Mouse (Mus musculus) adrenal gland (tissue): ENCODE measurements around the gene Ehd1.

Experiments used
- intact Hi-C: fragments of 180-260 bp; cut with DNase I; formaldehyde crosslinking; loops from one replicate; pipeline ENCODE4 v1.15.1; 2025
- long read RNA-seq, 2 experiments: library from polyadenylated mRNA; unstranded; transcript quantifications; one replicate each; pipeline ENCODE4 v2.0.0; 2020; ENCODE audit warnings: borderline replicate concordance in 1 of 2; ENCODE audit not compliant: insufficient replicate concordance in 1 of 2

Gene Ehd1
- long read RNA-seq, experiment 1, transcript Ehd1-201 (5 exons, 3,353 nt): major isoform, 23 of 26 reads
- long read RNA-seq, experiment 1, partial matches to known transcripts: 0 of 26 reads
- long read RNA-seq, experiment 1, other reads (novel, unspliced or antisense): 3 of 26 reads
- long read RNA-seq, experiment 2, transcript Ehd1-201 (5 exons, 3,353 nt): major isoform, 32 of 38 reads
- long read RNA-seq, experiment 2, partial matches to known transcripts: 1 of 38 reads
- long read RNA-seq, experiment 2, other reads (novel, unspliced or antisense): 4 of 38 reads

GRCm38 (mm10) chr19:6276426-6277421 lies at the start of gene Ehd1:
Ehd1 (plus strand) TSS chr19:6276725.
- intact Hi-C loops: loop anchor here (2.0 kb wide), 1 partner anchor 20 kb away; no protein-coding TSS in a partner anchor

DNA sequence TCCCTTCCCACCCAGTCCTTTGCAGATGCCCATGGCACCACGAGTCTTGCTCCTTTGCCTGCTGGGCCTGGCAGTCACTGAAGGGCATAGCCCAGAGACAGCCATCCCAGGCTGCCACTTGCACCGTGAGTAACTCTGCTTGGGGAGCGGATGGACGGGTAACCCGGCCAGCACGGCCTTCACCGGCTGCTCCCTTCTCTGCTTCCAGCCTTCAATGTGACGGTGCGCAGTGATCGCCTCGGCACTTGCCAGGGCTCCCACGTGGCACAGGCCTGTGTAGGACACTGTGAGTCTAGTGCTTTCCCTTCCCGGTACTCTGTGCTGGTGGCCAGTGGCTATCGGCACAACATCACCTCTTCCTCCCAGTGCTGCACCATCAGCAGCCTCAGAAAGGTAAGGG lies 49.8 kb upstream of the Ehd1 start:
- intact Hi-C loops: no loop called here

- intact Hi-C loops: no loop called here
Measured at GRCm38 (mm10) chr19:6227864-6228263, 48.7 kb upstream of the Ehd1 start.

- intact Hi-C loops: no loop called here
Measured at GRCm38 (mm10) chr19:6230411-6230810, 46.1 kb upstream of the Ehd1 start.

- intact Hi-C loops: no loop called here
Measured at GRCm38 (mm10) chr19:6231036-6231435, 45.5 kb upstream of the Ehd1 start.

DNA sequence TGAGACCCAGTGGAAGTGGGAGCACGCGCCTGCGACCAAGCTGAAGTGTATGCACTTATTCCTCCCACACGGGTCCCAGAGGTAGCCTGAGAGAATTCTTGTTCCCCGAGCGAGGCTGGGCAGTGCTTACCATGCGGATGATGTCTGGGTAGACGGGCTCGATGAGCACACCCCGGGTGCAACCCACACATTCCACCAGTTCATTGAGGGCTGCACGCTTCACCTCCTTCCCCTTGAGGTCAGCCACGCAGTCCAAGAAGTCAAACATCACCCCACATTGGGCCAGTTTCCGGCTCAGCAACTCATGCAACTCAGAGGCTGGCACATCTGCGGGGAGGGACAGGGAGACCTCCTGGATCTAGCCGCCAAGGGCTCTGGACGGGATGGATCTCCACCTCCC lies 42.9 kb upstream of the Ehd1 start:
- intact Hi-C loops: no loop called here

DNA sequence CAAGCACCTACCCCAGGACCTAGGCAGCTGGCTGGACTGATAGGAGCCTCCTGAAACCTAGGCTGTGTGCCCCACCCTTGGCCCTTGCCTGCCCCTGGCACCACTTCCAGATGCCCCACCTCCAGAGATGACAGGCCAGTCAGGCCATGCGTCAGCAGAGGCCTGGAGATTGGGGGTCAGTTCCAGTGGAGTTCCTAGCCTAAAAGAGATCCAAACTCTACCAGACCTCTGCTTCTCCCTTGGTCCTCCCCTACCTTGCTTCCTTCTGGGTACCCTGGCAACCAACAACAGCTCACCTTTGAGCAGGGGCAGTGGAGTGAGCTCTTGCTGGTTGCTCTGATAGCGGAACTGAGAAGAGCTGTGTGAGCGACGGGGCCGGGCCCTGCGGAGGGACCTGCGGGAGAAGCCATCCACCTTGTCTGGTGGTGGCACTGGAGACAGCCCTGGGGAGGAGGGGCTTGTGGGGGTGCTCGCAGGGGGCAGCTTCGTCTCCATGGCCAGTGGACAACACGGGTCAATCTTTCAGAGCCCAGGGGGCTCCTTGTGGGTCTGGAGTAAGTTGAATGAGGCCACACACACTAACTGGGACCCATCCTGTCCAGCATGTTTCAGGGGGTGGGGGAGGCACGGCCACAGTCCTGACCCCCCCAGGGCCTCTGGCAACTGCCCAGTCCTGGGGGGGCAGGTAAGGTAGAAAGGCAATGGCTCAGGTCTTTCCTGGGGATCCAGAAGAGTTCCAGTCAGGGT lies 42.0 kb upstream of the Ehd1 start:
- intact Hi-C loops: no loop called here

- intact Hi-C loops: no loop called here
Measured at GRCm38 (mm10) chr19:6235084-6236052, 41.2 kb upstream of the Ehd1 start, which contains the start of gene Ppp2r5b. Ppp2r5b (minus strand) TSS chr19:6235872.

DNA sequence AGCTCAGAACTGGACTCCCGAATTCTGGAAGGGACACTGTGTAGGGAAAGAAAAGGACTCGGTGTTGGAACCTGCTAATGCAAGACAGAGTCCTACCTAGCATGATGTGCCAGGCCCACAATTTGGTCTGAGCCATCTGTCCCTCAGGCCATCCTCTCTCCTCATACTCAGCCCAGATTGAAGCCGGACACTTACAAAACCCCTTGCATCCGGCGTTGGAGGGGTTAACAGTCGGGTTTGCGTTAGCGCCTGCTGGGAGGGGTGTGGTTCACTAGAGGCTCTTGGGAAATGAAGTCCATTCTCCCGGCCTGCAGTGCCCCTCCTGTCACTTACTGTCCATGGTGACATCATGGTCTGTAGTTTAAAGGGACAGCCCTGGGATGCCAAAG lies 40.5 kb upstream of the Ehd1 start:
- intact Hi-C loops: no loop called here

DNA sequence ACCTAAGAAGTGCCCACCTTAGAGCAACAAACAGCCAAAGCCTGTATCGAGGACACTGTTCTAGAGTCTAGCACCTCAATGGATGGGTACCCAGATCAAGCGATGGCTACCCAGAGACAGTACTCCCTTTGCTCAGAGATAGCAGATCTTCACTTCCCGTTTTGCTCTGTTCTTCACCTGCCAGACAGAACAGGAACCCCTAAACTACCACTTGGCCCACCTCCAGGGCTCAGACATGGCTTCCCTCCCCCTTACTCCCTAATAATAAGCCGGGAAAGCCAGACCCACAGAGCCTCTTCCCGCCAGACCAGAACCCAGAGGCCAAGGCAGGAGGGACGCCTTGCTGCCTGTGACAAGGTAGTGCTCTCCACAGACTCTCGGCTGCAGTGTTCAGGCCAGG lies 39.7 kb upstream of the Ehd1 start:
- intact Hi-C loops: no loop called here

- intact Hi-C loops: no loop called here
Measured at GRCm38 (mm10) chr19:6238740-6239139, 37.8 kb upstream of the Ehd1 start.

GRCm38 (mm10) chr19:6240136-6240535 lies 36.4 kb upstream of the Ehd1 start:
- intact Hi-C loops: no loop called here

DNA sequence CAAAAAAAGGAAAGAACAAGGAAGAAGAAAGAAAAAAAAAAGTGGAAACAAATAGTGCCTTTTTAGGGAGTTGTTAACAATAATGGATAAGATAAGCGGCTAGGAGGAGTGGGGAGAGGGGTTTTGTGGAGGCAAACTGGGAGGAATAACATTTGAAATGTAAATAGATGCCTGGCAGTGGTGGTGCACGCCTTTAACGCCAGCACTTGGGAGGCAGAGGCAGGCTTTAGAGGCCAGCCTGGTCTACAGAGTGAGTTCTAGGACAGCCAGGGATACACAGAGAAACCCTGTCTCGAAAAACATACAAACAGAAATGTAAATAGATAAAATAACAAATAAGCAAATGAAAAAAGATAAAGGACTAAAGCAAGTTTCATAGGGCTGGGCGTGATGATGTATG lies 35.8 kb upstream of the Ehd1 start:
- intact Hi-C loops: no loop called here

DNA sequence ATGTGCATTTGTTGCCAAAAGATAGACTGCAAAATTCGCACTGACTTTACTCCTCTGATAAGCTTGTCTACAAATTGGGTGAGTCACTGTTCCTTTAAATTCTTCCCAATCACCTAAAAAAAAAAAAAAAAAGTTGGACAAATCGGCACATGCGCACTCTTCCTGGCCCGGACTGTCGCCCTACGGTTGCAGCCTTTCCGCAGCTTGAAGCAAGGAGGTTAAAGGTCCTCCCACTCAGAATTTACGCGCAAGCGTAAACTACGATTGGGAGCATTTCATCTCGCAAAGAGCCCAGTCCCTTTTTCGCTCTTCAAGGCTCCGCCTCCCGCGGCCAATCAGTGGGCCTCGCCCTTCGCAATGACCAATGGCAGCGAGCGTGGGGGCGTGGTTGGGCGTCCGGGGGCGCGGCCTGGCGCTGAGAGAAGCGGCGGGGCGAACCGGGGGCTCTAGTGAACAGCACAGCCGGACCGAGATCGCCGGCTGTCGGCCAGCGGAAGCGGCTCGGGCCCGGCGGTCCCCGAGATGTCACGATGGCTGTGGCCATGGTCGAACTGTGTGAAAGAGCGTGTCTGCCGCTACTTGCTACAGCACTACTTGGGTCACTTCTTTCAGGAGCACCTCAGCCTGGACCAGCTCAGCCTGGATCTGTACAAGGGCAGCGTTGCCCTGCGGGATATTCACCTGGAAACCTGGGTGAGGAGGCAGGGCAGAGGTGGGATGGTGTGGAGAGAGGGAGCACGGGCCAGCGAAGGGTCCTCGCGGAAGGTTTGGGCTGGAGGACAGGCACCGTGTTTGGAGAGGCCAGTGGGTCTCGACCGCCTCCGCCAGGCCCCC lies 35.0 kb upstream of the Ehd1 start, which contains the start of gene Atg2a:
Atg2a (plus strand) TSS at position 395 of the 834 bp plus-strand sequence.
- intact Hi-C loops: no loop called here

DNA sequence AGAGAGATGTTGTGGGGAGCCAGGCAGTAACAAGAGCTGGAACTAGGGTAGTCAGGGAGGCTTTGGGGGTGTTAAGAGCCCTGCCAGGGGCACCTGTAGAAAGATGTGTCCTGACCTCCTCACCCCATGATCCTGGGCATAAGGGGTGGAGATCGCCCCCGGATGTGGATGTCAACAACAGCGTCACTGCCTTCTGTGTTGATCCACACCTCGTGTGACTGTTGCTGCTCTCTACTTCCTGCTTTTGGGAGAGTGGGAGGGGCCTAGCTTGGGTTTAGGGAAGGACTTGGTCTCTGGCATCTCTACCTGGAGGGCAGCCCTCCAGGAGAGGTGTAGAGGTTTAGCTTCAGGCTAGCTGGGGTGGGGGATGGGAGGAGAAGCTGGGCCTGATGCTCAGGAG lies 34.2 kb upstream of the Ehd1 start:
- intact Hi-C loops: no loop called here

DNA sequence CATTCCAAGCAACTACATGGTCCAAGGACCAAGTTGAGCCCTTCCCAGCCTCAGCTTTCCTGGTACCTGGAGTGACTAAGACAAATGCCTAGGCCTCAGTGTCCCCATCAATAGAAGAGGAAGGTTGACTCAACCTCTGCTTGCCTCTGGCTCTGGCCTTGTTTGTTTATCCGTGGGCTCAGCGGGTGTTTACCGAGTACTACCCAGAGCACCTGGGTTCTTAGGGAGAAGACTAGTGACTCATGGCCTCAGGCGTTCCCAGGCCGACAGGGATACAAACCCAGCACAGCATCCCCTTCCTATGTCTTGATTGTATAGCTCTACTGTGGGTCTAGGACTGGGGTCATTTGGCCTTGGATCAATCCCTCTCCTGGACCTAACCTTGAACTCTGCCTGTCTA lies 33.3 kb upstream of the Ehd1 start:
- intact Hi-C loops: no loop called here

DNA sequence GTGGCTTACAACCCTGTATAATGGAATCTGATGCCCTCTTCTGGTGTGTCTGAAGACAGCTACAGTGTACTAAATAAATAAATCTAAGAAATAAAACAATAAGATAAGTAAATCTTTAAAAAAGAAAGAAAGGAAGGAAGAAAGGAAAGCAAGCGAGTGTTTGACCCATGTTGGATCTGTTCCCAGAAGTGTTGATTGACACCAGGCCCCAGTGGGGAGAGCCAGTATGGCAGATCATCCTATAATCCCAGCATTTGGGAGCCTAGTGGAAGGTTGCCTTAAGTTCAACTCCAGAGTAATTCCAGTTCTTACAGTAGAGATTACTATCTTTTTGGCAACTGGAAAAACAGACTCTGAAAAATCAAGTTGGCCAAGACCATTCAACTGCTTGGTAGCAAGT lies 30.7 kb upstream of the Ehd1 start:
- intact Hi-C loops: no loop called here

DNA sequence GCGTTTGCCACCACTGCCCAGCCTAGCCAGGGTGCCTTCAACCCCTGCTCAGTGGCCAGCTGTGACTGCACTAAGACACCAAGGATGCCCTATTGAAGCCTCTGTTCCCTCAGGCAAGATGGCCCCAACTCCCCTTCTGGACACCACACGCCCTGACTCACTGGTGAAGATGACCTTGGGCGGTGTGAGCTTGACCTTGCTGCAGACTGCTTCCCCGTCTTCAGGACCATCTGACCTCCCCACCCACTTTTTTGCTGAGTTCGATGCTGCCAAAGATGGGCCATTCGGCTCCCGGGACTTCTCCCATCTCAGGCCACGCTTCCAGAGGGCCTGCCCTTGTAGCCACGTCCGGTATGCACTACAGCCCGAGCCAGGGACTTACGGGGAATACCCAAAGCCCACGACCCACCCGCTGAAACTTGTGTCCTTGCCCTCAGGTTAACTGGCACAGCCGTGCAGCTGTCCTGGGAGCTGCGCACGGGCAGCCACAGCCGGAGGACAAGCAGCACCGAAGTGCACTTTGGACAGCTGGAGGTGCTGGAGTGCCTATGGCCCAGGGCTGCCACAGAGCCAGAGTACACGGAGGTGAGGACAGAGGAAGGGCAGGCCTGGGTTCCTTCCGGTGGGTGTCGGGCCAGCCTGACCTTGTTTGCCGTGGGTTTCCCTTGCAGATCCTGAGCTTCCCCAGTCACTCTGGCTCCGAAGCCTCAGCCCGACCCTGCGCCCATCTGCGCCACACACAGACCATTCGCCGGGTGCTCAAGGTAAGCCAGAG lies 28.8 kb upstream of the Ehd1 start:
- intact Hi-C loops: no loop called here

DNA sequence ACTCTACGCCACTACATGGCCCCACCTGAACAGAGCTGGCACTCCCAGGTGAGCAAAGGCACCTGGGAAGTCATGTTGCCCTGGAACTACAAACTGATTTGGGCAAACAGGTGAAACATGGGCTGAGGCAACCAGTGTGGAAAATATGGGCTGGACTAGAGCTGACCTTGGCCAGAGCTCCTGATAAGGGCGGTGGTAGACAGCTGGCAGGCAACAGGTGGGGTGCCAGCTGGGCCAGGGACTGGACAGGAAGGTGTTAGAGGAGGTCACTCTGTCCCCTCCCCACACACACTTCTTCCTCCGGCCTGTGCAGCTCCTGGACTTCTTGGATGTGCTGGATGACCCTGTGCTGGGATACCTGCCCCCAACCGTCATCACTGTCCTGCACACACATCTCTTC lies 23.5 kb upstream of the Ehd1 start:
- intact Hi-C loops: no loop called here
